Mouse (Mus musculus) CH12.LX (cell line): Measurements from ENCODE around the gene A930033H14Rik. TPM values are rescaled to one million over a fixed set of nuclear protein-coding genes. Genes with fewer than 3 reads are reported as not detected.

Experiments used
- DNase-seq: peaks from one replicate; pipeline ENCODE4 v3.0.0-alpha.2; 2013; ENCODE audit errors: extremely low read depth
- H3K27ac ChIP-seq: 2 replicates; pipeline ENCODE4 v1.5.1; 2012; ENCODE audit warnings: low read depth, mild to moderate bottlenecking, control low read depth, moderate library complexity; ENCODE audit not compliant: insufficient read depth
- H3K27me3 ChIP-seq: replicated peaks from 2 replicates; pipeline ENCODE3; 2012; ENCODE audit warnings: inconsistent platforms
- H3K36me3 ChIP-seq, 2 experiments: replicated peaks in 1 of 2; 2 replicates each; pipeline versions ENCODE3 to v1.6.1; 2012; ENCODE audit warnings: inconsistent platforms in 1 of 2, low read length in 1 of 2, mild to moderate bottlenecking in 1 of 2, mixed read lengths in 1 of 2, moderate library complexity in 1 of 2; ENCODE audit not compliant: control insufficient read depth in 1 of 2, insufficient read depth in 1 of 2
- H3K4me1 ChIP-seq, 2 experiments: 2 replicates each; pipeline ENCODE4 v1.6.1; 2012; ENCODE audit warnings: inconsistent platforms in 1 of 2, moderate library complexity in 1 of 2; ENCODE audit not compliant: insufficient read depth in 2 of 2, control insufficient read depth in 1 of 2
- H3K4me2 ChIP-seq: 2 replicates; pipeline ENCODE4 v1.6.1; 2012; ENCODE audit warnings: low read depth, mild to moderate bottlenecking, control low read depth; ENCODE audit not compliant: poor library complexity, insufficient read depth, severe bottlenecking
- H3K4me3 ChIP-seq, 3 experiments: fragments of 150-350 bp in 1 of 3; sonication (generic) in 1 of 3; replicated peaks in 1 of 3; 2 replicates each; pipeline versions ENCODE3 to v1.5.1; 2011 to 2012; ENCODE audit warnings: low read depth in 2 of 3, low read length in 2 of 3, mild to moderate bottlenecking in 2 of 3, moderate library complexity in 2 of 3, control low read depth in 1 of 3, improper control_type of control experiment in 1 of 3, inconsistent platforms in 1 of 3, mixed read lengths in 1 of 3; ENCODE audit not compliant: poor library complexity in 1 of 3
- H3K79me2 ChIP-seq: replicated peaks from 2 replicates; pipeline ENCODE4 v1.6.1; 2012; ENCODE audit warnings: mild to moderate bottlenecking, moderate library complexity; ENCODE audit not compliant: control insufficient read depth, poor library complexity, insufficient read depth, severe bottlenecking; ENCODE audit errors: extremely low read depth
- H3K9ac ChIP-seq: 2 replicates; pipeline ENCODE4 v1.6.1; 2012; ENCODE audit warnings: low read depth, mild to moderate bottlenecking, control low read depth, moderate library complexity; ENCODE audit not compliant: insufficient read depth
- H3K9me3 ChIP-seq: replicated peaks from 2 replicates; pipeline ENCODE3; 2012; ENCODE audit warnings: low read length, inconsistent platforms, mixed read lengths
- BHLHE40 ChIP-seq: IDR thresholded peaks from 2 replicates; pipeline ENCODE4 v1.6.1; 2011; ENCODE audit warnings: mild to moderate bottlenecking, low read depth, low read length, improper control_type of control experiment
- CHD1 ChIP-seq: IDR thresholded peaks from 2 replicates; pipeline ENCODE4 v1.6.1; 2012; ENCODE audit warnings: low read depth, low read length, improper control_type of control experiment, inconsistent platforms
- CTCF ChIP-seq, 2 experiments: IDR thresholded peaks in 1 of 2; conservative IDR thresholded peaks in 1 of 2; 2 replicates each; pipeline ENCODE4 v1.5.1; 2011 to 2012; ENCODE audit warnings: low read depth in 2 of 2, low read length in 2 of 2, improper control_type of control experiment in 1 of 2, inconsistent platforms in 1 of 2, mild to moderate bottlenecking in 1 of 2, moderate library complexity in 1 of 2
- ELF1 ChIP-seq: IDR thresholded peaks from 2 replicates; pipeline ENCODE4 v1.6.1; 2014; ENCODE audit warnings: low read depth, mild to moderate bottlenecking, inconsistent platforms, low read length, improper control_type of control experiment
- EP300 ChIP-seq: IDR thresholded peaks from 2 replicates; pipeline ENCODE4 v1.6.1; 2011; ENCODE audit warnings: low read length, improper control_type of control experiment
- HCFC1 ChIP-seq: IDR thresholded peaks from 2 replicates; pipeline ENCODE4 v1.6.1; 2012; ENCODE audit warnings: low read depth, mild to moderate bottlenecking, inconsistent platforms, low read length, improper control_type of control experiment
- JUND ChIP-seq: conservative IDR thresholded peaks from 2 replicates; pipeline ENCODE4 v1.6.1; 2011; ENCODE audit warnings: low read depth, low read length, improper control_type of control experiment
- MEF2A ChIP-seq: IDR thresholded peaks from 2 replicates; pipeline ENCODE4 v1.6.1; 2014; ENCODE audit warnings: low read depth, mild to moderate bottlenecking, inconsistent platforms, low read length, improper control_type of control experiment, borderline replicate concordance
- MXI1 ChIP-seq: IDR thresholded peaks from 2 replicates; pipeline ENCODE4 v1.6.1; 2011; ENCODE audit warnings: mild to moderate bottlenecking, low read depth, low read length, improper control_type of control experiment
- NELFE ChIP-seq: IDR thresholded peaks from 2 replicates; pipeline ENCODE4 v1.6.1; 2011; ENCODE audit warnings: low read depth, low read length, improper control_type of control experiment
- NRF1 ChIP-seq: IDR thresholded peaks from 2 replicates; pipeline ENCODE4 v1.6.1; 2014; ENCODE audit warnings: low read depth, mild to moderate bottlenecking, inconsistent platforms, low read length, improper control_type of control experiment, moderate library complexity
- PAX5 ChIP-seq: IDR thresholded peaks from 2 replicates; pipeline ENCODE4 v1.6.1; 2012; ENCODE audit warnings: low read length, inconsistent platforms, mixed read lengths
- POLR2A ChIP-seq: IDR thresholded peaks from 2 replicates; pipeline ENCODE4 v1.6.1; 2011; ENCODE audit warnings: low read depth, mild to moderate bottlenecking, improper control_type of control experiment, low read length
- RCOR1 ChIP-seq: conservative IDR thresholded peaks from 2 replicates; pipeline ENCODE4 v1.6.1; 2012; ENCODE audit warnings: low read depth, mild to moderate bottlenecking, inconsistent platforms, low read length, improper control_type of control experiment
- SMC3 ChIP-seq: IDR thresholded peaks from 2 replicates; pipeline ENCODE4 v1.6.1; 2011; ENCODE audit warnings: low read depth, low read length, improper control_type of control experiment
- TCF12 ChIP-seq: IDR thresholded peaks from 2 replicates; pipeline ENCODE4 v1.6.1; 2014; ENCODE audit warnings: low read depth, mild to moderate bottlenecking, inconsistent platforms, low read length, improper control_type of control experiment
- ZKSCAN1 ChIP-seq: IDR thresholded peaks from 2 replicates; pipeline ENCODE4 v1.6.1; 2012; ENCODE audit warnings: low read depth, inconsistent platforms, low read length, improper control_type of control experiment, borderline replicate concordance
- ZNF384 ChIP-seq: IDR thresholded peaks from 2 replicates; pipeline ENCODE4 v1.6.1; 2012; ENCODE audit warnings: low read depth, low read length, improper control_type of control experiment, inconsistent platforms
- dilution Hi-C: fragments of 300-500 bp; cut with MboI; formaldehyde crosslinking; loops from 2 replicates; pipeline ENCODE4 v1.14.3; 2020; ENCODE audit warnings: low sequenced_read_pairs; ENCODE audit not compliant: extremely low pct_unique_long_range_greater_than_20kb, extremely low pct_ligation_motif_present
- in situ Hi-C: fragments of 300-500 bp; cut with MboI; formaldehyde crosslinking; loops from 3 replicates; pipeline ENCODE4 v1.14.3; 2019; ENCODE audit warnings: low sequenced_read_pairs, low pct_ligation_motif_present, low pct_unique_long_range_greater_than_20kb, mixed read lengths
- polyA plus RNA-seq: library from polyadenylated mRNA; unstranded; fragments of >175 nt; gene quantifications from 2 replicates; pipeline ENCODE4 v1.2.1, GENCODE M21; 2012; ENCODE audit warnings: low read depth; ENCODE audit not compliant: insufficient read length
- total RNA-seq, 2 experiments: library from RNA; depleted of rRNA; stranded (reverse); fragments of 300-350 nt in 1 of 2; fragments of >200 nt in 1 of 2; gene quantifications; 2 replicates each; pipeline ENCODE4 v1.2.3; 2012 to 2014

Gene A930033H14Rik
- total and polyA plus RNA-seq, 3 experiments, result 0.13 to 0.85 (median 0.46) TPM

- Histone ChIP-seq H3K27me3 (no peaks in the 10 kb centered on the region), H3K4me3 (no peak overlapping the region), H3K9ac (no peak overlapping the region), H3K4me2 (no peak overlapping the region), H3K27ac (no peak overlapping the region), H3K79me2 (no peaks in the 10 kb centered on the region), H3K9me3 (peaks cover 6% of the 10 kb centered on the region), H3K4me1 (peaks cover 10 to 32% of the 10 kb centered on the region in 2 experiments; a peak in 3 of 4 replicates), H3K36me3 (peaks cover 0 to 10% of the 10 kb centered on the region in 2 experiments)
- in situ Hi-C loops, result no loop called here
- no peak for TF ChIP-seq RCOR1
- no peak for TF ChIP-seq NELFE
- no peak for TF ChIP-seq CHD1
- TF ChIP-seq MXI1, result no peak
- no peak for TF ChIP-seq ELF1
- no peak for TF ChIP-seq SMC3
- TF ChIP-seq TCF12, result no peak
- no peak for TF ChIP-seq MEF2A
- TF ChIP-seq NRF1, result no peak
- TF ChIP-seq EP300, result no peak
- TF ChIP-seq ZNF384, result no peak
- TF ChIP-seq BHLHE40, result no peak
- TF ChIP-seq POLR2A, result no peak
- no peak for TF ChIP-seq CTCF (conservative IDR thresholded peaks at IDR 0.05 in 1 of 2, IDR thresholded peaks at IDR 0.05 in 1 of 2; ENCODE audit: low read depth in 2 of 2, low read length in 2 of 2)
- no peak for TF ChIP-seq PAX5
- no peak for TF ChIP-seq ZKSCAN1
- no peak for TF ChIP-seq HCFC1
- no peak for TF ChIP-seq JUND
- no peak for DNase-seq
- dilution Hi-C loops, result no loop called here
These were observed 6.4 kb upstream of the A930033H14Rik start for GRCm38 (mm10) chr10:69219289-69219626.

GRCm38 (mm10) chr10:69218458-69219288 is 5.8 kb upstream of the A930033H14Rik start:
- H3K9me3 ChIP-seq, result peaks cover 6% of the 10 kb centered on the region
- no peak overlapping the region for H3K27ac ChIP-seq
- H3K4me1 ChIP-seq, result peaks cover 12 to 37% of the 10 kb centered on the region in 2 experiments; a peak in 3 of 4 replicates
- no peak for DNase-seq
- H3K36me3 ChIP-seq, result peaks cover 0 to 10% of the 10 kb centered on the region in 2 experiments
- dilution Hi-C loops, result no loop called here
- TF ChIP-seq POLR2A, result no peak
- TF ChIP-seq, all 38 proteins: peak for 0
- no peak overlapping the region for H3K4me2 ChIP-seq
- H3K4me3 ChIP-seq, result no peak overlapping the region
- in situ Hi-C loops, result no loop called here
- no peak overlapping the region for H3K9ac ChIP-seq
- H3K79me2 ChIP-seq, result no peaks in the 10 kb centered on the region
- H3K27me3 ChIP-seq, result peaks cover 4% of the 10 kb centered on the region
